20 mouse cellular contexts compared by ENCODE assay signal in genomic region chr17:13132352-13132751, GRCm38 (mm10). TPM values are rescaled to one million over a fixed set of nuclear protein-coding genes. Genes with fewer than 3 reads are reported as not detected.
DNase-seq lines count a peak whose midpoint lies in the region; ATAC-seq and TF ChIP-seq lines count a peak whose summit lies in the region.
"Not testable (repeated sequence)": the region's sequence is repeated elsewhere in the genome, so short reads cannot be mapped to it uniquely, and the experiment has no call there.
"Had no signal": no experiment of that assay in that cellular context is flagged by ENCODE, and none has a peak within 500 bp of the region (broad histone marks: within the 10 kb centered on the region; RNA-seq: fewer than 3 reads in every experiment).

No protein-coding gene starts in this region.

- not testable (repeated sequence) for H3K4me2 ChIP-seq in forebrain, embryonic 11.5 days (ENCODE audit: low read depth, low read length, severe bottlenecking); hindbrain, embryonic 12.5 days (replicated peaks); neural tube, embryonic 11.5 days (ENCODE audit: low read depth)

- DNase-seq in brain, embryonic 14.5 days (ENCODE audit: low read depth) = peak; percentile 0
- DNase-seq in cerebellum, postnatal 25 days = peak; percentile 6 to 13
- peak; percentile 36 for DNase-seq in forebrain, embryonic 11.5 days (ENCODE audit: low spot score)
- peak; percentile 1 for DNase-seq in mesoderm, embryonic 11.5 days (ENCODE audit: low read depth, low spot score)
- DNase-seq in neural tube, embryonic 11.5 days (ENCODE audit: low spot score) = peak; percentile 15

- H3K36me3 ChIP-seq in forebrain, embryonic 11.5 days (ENCODE audit: control insufficient read depth, insufficient read depth, low read length); hindbrain, embryonic 12.5 days; neural tube, embryonic 11.5 days (ENCODE audit: control insufficient read depth, insufficient read depth, low read length); small intestine, adult 2 months (ENCODE audit: control insufficient read depth, insufficient read depth, low read length): not testable (repeated sequence)

- TF ChIP-seq CTCF in brain, embryonic 14.5 days (IDR thresholded peaks at IDR 0.05; ENCODE audit: borderline replicate concordance, extremely low read depth, insufficient read depth, insufficient read length); small intestine, adult 2 months (IDR thresholded peaks at IDR 0.05; ENCODE audit: extremely low read depth, insufficient read length, insufficient replicate concordance, low read depth, low read length): not testable (repeated sequence)

- ATAC-seq in forebrain, embryonic 11.5 days (replicated peaks; ENCODE audit: low FRiP score); neural tube, embryonic 11.5 days (ENCODE audit: insufficient read depth, low FRiP score, low TSS enrichment): not testable (repeated sequence)
- ATAC-seq in hindbrain, embryonic 12.5 days (ENCODE audit: low FRiP score) = 0 out of 2 replicates have a peak, but pooled peaks have one; percentile 33

- H3K9me3 ChIP-seq in forebrain, embryonic 11.5 days (ENCODE audit: control insufficient read depth, low read length); hindbrain, embryonic 12.5 days (replicated peaks); neural tube, embryonic 11.5 days (ENCODE audit: control insufficient read depth, low read length): not testable (repeated sequence)

- not testable (repeated sequence) for TF ChIP-seq POLR2A in brain, embryonic 14.5 days (IDR thresholded peaks at IDR 0.05; ENCODE audit: borderline replicate concordance, extremely low read depth, insufficient read depth, insufficient read length, poor library complexity, severe bottlenecking); small intestine, adult 2 months (IDR thresholded peaks at IDR 0.05; ENCODE audit: low read depth, low read length)

- WGBS in forebrain, embryonic 11.5 days = 85% methylated on average over 8 of the region's 8 CpGs
- WGBS in hindbrain, embryonic 12.5 days = 85% methylated on average over 8 of the region's 8 CpGs
- 86% methylated on average over 8 of the region's 8 CpGs for WGBS in neural tube, embryonic 11.5 days
- 20% methylated on average over 8 of the region's 8 CpGs for WGBS in small intestine, adult 2 months

- H3K27ac ChIP-seq in forebrain, embryonic 11.5 days (ENCODE audit: low read depth, low read length); hindbrain, embryonic 12.5 days; neural tube, embryonic 11.5 days (ENCODE audit: low read depth, low read length): not testable (repeated sequence)
- peak overlapping the region; percentile 71 for H3K27ac ChIP-seq in small intestine, adult 2 months (ENCODE audit: insufficient read depth, low read depth, low read length)

- not testable (repeated sequence) for H3K27me3 ChIP-seq in forebrain, embryonic 11.5 days (ENCODE audit: control insufficient read depth, insufficient read depth, low read length); hindbrain, embryonic 12.5 days; neural tube, embryonic 11.5 days (ENCODE audit: control insufficient read depth, insufficient read depth, low read length); small intestine, adult 2 months (ENCODE audit: control insufficient read depth, insufficient read depth, low read length)

- H3K4me3 ChIP-seq in forebrain, embryonic 11.5 days (ENCODE audit: low read depth, low read length); hindbrain, embryonic 12.5 days; neural tube, embryonic 11.5 days (ENCODE audit: low read depth, low read length); small intestine, adult 2 months (ENCODE audit: low read depth, low read length): not testable (repeated sequence)

- H3K4me1 ChIP-seq in forebrain, embryonic 11.5 days (replicated peaks; ENCODE audit: control insufficient read depth, insufficient read depth, low read length); hindbrain, embryonic 12.5 days; neural tube, embryonic 11.5 days (ENCODE audit: control insufficient read depth, insufficient read depth, low read length); small intestine, adult 2 months (ENCODE audit: control insufficient read depth, insufficient read depth, insufficient read length, low read length): not testable (repeated sequence)

- H3K9ac ChIP-seq in forebrain, embryonic 11.5 days (ENCODE audit: low read length); hindbrain, embryonic 12.5 days; neural tube, embryonic 11.5 days (ENCODE audit: low read length): not testable (repeated sequence)

RNA-seq across cellular contexts. Expression of gene Unc93a, which starts 0.7 kb away (rescaled TPM):
- polyA plus RNA-seq in brain, embryonic 14.5 days (2012; rRNA removed) = 0.05 and 0.08 TPM in 2 replicates
- not detected in 2 replicates for polyA plus RNA-seq in forebrain, embryonic 11.5 days (2014; fragmentation: Nextera tagmentation; extraction: Ambion mirVana)
- not detected in 2 replicates for polyA plus RNA-seq in hindbrain, embryonic 12.5 days (2016; fragmentation: Nextera tagmentation; extraction: Ambion mirVana)
- polyA plus RNA-seq in neural tube, embryonic 11.5 days (2014; fragmentation: Nextera tagmentation; extraction: Ambion mirVana) = not detected in 2 replicates
- 0.77 and 15.8 TPM in 2 replicates for polyA plus RNA-seq in small intestine, adult 2 months (2012; rRNA removed)
- polyA plus RNA-seq: cortical plate, adult 2 months; embryonic facial prominence, embryonic 12.5 days; embryonic facial prominence, embryonic 15.5 days; forebrain, embryonic 12.5 days; forebrain, embryonic 15.5 days; G1E; heart, embryonic 10.5 days; heart, embryonic 13.5 days; heart, embryonic 16.5 days; hindbrain, embryonic 13.5 days; hindbrain, embryonic 16.5 days; inflammation-experienced regulatory T-cells, adult 6 months; intestine, embryonic 16.5 days had no signal
